Mouse (Mus musculus): ENCODE measurements around the gene Defa22.
"Not testable (repeated sequence)": the region's sequence is repeated elsewhere in the genome, so short reads cannot be mapped to it uniquely, and the experiment has no call there.

Gene Defa22

GRCm38 (mm10) chr8:21161977-21162376, at the start of gene Defa22:
TSS of gene Defa22 (plus strand) at chr8:21162277.
- DNase-seq (ENCODE audit: low spot score), result not testable (repeated sequence)

GRCm38 (mm10) chr8:21134342-21134741, 27.7 kb upstream of the Defa22 start, which contains the start of gene Defa30:
TSS of gene Defa30 (plus strand) at chr8:21134642.
- not testable (repeated sequence) for DNase-seq (ENCODE audit: low spot score)

DNA sequence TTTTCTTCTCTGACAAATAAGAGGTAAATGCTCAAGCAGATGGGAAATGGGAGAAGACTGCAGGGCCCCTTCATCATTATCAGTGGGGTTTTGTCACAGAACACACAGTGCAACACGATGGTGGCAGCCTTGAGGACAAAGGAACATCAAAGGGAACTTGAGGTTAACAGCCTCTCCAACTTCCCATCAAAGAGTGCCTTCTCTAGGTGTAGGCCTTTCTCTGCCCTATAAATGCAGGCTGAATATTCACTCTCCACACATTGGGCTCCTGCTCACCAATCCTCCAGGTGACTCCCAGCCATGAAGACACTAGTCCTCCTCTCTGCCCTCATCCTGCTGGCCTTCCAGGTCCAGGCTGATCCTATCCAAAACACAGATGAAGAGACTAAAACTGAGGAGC, 29.2 kb downstream of the Defa22 start, which contains the start of gene Defa31:
Defa31 (plus strand) TSS at position 301 of the 400 bp plus-strand sequence.
- not testable (repeated sequence) for DNase-seq (ENCODE audit: low spot score)

- not testable (repeated sequence) for DNase-seq (ENCODE audit: low spot score)
Measured at GRCm38 (mm10) chr8:21201261-21201660, 39.2 kb downstream of the Defa22 start, which contains the start of gene Gm15293. TSS of gene Gm15293 (plus strand) at chr8:21201561.

All from testis, postnatal 10 days (tissue).